Mouse (Mus musculus): ENCODE results near the gene Cog8. TPM values are rescaled to one million over a fixed set of nuclear protein-coding genes. Genes with fewer than 3 reads are reported as not detected.
A peak's percentile ranks its signal among the peaks of the same experiment; 100 is the strongest.
"Not testable (repeated sequence)": the region's sequence is repeated elsewhere in the genome, so short reads cannot be mapped to it uniquely, and the experiment has no call there.

Gene Cog8
- polyA plus RNA-seq, 1 experiment from 2014 or later: 24.8 TPM

DNA sequence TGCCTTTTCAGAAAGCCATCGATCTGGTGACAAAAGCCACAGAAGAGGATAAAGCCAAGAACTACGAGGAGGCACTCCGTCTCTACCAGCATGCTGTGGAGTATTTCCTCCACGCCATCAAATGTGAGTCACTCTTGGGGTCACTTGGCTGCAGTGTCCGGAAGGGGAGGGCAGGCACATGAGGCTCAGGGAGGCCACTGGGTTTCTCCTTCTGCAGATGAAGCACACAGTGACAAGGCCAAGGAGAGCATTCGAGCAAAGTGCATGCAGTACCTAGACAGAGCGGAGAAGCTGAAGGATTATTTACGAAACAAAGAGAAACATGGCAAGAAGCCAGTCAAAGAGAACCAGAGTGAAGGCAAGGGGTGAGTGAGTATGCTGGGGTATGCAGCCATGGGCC lies 19.9 kb downstream of the Cog8 start:
- H3K4me3 ChIP-seq: no peak overlapping the region
- no peak for ATAC-seq (ENCODE audit: extremely low read depth, insufficient number of reproducible peaks, low FRiP score, low TSS enrichment)
- H3K36me3 ChIP-seq: peaks cover 52% of the 10 kb centered on the region
- H3K9me3 ChIP-seq: no peaks in the 10 kb centered on the region
- H3K9ac ChIP-seq: no peak overlapping the region
- H3K27me3 ChIP-seq (replicated peaks): no peaks in the 10 kb centered on the region
- H3K27ac ChIP-seq (replicated peaks): no peak overlapping the region
- H3K4me2 ChIP-seq: no peak overlapping the region
- WGBS: 79% methylated on average over 8 of the region's 8 CpGs
- peaks cover 18% of the 10 kb centered on the region for H3K4me1 ChIP-seq

DNA sequence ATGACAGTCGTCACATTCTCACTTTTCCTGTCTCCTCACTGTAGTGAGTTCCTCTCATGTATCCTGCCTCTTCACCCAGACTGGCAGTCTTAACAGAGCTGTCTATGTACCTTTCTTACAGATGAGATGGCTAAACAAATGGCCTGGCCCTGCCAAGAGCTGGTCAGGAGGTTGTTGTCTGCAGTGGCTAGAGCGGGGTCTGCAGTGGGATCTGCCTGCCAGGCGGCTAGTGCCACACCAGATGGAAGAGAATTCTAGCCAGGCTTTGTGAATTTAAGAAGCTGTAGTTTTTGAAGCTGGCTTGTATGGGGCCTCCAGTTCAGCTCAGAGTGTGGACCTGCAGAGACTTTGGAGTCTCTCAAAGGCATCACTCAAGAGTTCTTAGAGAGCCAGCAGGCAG lies 20.8 kb downstream of the Cog8 start:
- 90% methylated on average over 3 of the region's 3 CpGs for WGBS
- no peak overlapping the region for H3K27ac ChIP-seq (replicated peaks)
- no peaks in the 10 kb centered on the region for H3K9me3 ChIP-seq
- H3K36me3 ChIP-seq: peaks cover 43% of the 10 kb centered on the region
- H3K4me3 ChIP-seq: no peak overlapping the region
- no peak overlapping the region for H3K9ac ChIP-seq
- no peak overlapping the region for H3K4me2 ChIP-seq
- H3K27me3 ChIP-seq (replicated peaks): no peaks in the 10 kb centered on the region
- ATAC-seq (ENCODE audit: extremely low read depth, insufficient number of reproducible peaks, low FRiP score, low TSS enrichment): no peak
- peaks cover 18% of the 10 kb centered on the region for H3K4me1 ChIP-seq

DNA sequence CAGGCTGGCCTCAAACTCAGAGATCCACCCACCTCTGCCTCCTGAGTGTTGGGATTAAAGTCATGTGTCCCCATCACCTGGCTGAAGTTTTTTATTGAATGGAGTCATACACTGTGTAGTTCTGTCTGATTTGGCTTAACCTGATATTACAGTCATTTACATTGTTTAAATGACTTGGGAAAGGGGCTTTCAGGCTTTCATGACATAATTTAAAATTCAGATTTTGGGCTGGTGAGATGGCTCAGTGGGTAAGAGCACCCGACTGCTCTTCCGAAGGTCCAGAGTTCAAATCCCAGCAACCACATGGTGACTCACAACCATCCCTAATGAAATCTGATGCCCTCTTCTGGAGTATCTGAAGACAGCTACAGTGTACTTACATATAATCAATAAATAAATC lies 22.9 kb downstream of the Cog8 start:
- peaks cover 21% of the 10 kb centered on the region for H3K4me1 ChIP-seq
- H3K9me3 ChIP-seq; H3K4me3 ChIP-seq; ATAC-seq (ENCODE audit: extremely low read depth, insufficient number of reproducible peaks, low FRiP score, low TSS enrichment); H3K4me2 ChIP-seq; H3K27ac ChIP-seq (replicated peaks); H3K9ac ChIP-seq; H3K27me3 ChIP-seq (replicated peaks): not testable (repeated sequence)
- 94% methylated on average over 2 of the region's 2 CpGs for WGBS
- H3K36me3 ChIP-seq: peaks cover 22% of the 10 kb centered on the region

DNA sequence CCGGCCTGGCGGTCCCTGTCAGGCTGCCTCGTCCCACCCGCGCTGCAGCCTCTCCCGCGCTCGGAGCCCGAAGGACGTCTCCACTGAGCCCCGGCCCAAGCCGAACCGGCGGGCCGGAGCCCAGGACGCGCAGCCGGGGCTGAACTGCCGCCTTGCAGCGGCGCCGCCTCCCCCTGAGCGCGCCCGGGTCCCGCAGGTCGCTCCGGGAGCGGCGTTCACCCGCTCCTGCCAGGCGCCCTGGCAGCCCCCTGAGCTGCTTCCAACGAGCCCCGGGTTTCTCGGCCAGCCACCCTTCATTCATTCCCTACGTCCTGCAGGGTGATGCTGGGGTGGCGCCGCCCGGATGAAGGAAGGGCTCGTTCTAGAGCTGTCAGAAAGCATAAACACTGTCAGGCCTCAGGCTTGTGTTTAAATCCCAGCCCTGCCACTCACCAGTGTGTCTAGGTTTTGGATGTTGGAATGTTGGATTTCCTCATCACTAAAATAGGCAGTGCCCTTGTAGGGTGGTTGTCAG lies 24.9 kb downstream of the Cog8 start:
- no peak for ATAC-seq (ENCODE audit: extremely low read depth, insufficient number of reproducible peaks, low FRiP score, low TSS enrichment)
- H3K36me3 ChIP-seq: peaks cover 10% of the 10 kb centered on the region
- no peaks in the 10 kb centered on the region for H3K27me3 ChIP-seq (replicated peaks)
- peak overlapping the region; percentile 98 for H3K9ac ChIP-seq
- no peaks in the 10 kb centered on the region for H3K9me3 ChIP-seq
- peak overlapping the region; percentile 97 for H3K4me3 ChIP-seq
- under 1% methylated on average over 40 of the region's 40 CpGs for WGBS
- peak overlapping the region; percentile 93 for H3K4me2 ChIP-seq
- peak overlapping the region; percentile 80 for H3K27ac ChIP-seq (replicated peaks)
- peaks cover 21% of the 10 kb centered on the region for H3K4me1 ChIP-seq

GRCm38 (mm10) chr8:107030650-107031576 lies 25.6 kb downstream of the Cog8 start, which contains the start of gene Vps4a:
Gene Vps4a (plus strand): TSS chr8:107031222.
- H3K9me3 ChIP-seq: no peaks in the 10 kb centered on the region

GRCm38 (mm10) chr8:107030058-107030457 lies 26.4 kb downstream of the Cog8 start:
- no peaks in the 10 kb centered on the region for H3K36me3 ChIP-seq
- no peak overlapping the region for H3K4me3 ChIP-seq
- 61% methylated on average over 5 of the region's 5 CpGs for WGBS
- no peaks in the 10 kb centered on the region for H3K9me3 ChIP-seq
- no peak overlapping the region for H3K27ac ChIP-seq (replicated peaks)
- H3K4me2 ChIP-seq: no peak overlapping the region
- ATAC-seq (ENCODE audit: extremely low read depth, insufficient number of reproducible peaks, low FRiP score, low TSS enrichment): no peak
- H3K9ac ChIP-seq: no peak overlapping the region
- peaks cover 21% of the 10 kb centered on the region for H3K4me1 ChIP-seq
- H3K27me3 ChIP-seq (replicated peaks): no peaks in the 10 kb centered on the region

More at GRCm38 (mm10) chr8:107030650-107031576, 25.6 kb downstream of the Cog8 start, which contains the start of gene Vps4a:
- Histone ChIP-seq H3K27ac (replicated peaks) (peak within 1 kb of the TSS; percentile 80), H3K36me3 (peaks cover 4% of the 10 kb centered on the region; the same call in 1 of the 2 replicates), H3K27me3 (replicated peaks) (no peaks in the 10 kb centered on the region), H3K4me2 (peak within 1 kb of the TSS; percentile 93), H3K9ac (peak within 1 kb of the TSS; percentile 98), H3K4me3 (peak within 1 kb of the TSS; percentile 97), H3K4me1 (peaks cover 21% of the 10 kb centered on the region)
- 4% methylated on average over 65 of the region's 66 CpGs for WGBS
- peak; percentile 90 for ATAC-seq (ENCODE audit: extremely low read depth, insufficient number of reproducible peaks, low FRiP score, low TSS enrichment)

DNA sequence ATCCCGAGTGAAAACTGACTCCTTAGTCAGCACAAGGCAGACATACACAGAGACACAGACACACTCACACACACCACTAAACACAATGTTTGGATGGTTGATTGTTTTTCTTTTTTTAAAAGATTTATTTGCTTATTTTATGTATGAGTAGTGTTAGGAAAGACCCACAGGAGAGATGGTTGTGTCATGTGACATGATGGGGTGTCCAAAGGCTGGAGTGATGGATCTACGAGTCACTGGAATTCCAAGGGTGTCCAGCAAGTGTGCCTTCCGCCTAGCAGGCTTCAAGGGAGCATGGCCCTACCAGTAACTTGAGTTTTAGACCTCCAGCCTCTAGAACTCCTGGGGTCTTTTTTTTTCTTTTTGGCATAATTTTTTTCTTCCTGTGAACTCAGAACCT lies 27.2 kb downstream of the Cog8 start:
- ATAC-seq (ENCODE audit: extremely low read depth, insufficient number of reproducible peaks, low FRiP score, low TSS enrichment): no peak
- Histone ChIP-seq H3K9ac (no peak overlapping the region), H3K4me2 (no peak overlapping the region), H3K36me3 (no peaks in the 10 kb centered on the region), H3K27ac (replicated peaks) (no peak overlapping the region), H3K4me1 (peaks cover 21% of the 10 kb centered on the region), H3K4me3 (no peak overlapping the region), H3K9me3 (no peaks in the 10 kb centered on the region), H3K27me3 (replicated peaks) (no peaks in the 10 kb centered on the region)
- 64% methylated on average over 3 of the region's 3 CpGs for WGBS

- Histone ChIP-seq H3K27ac (replicated peaks) (no peak overlapping the region), H3K4me2 (no peak overlapping the region), H3K4me1 (no peaks in the 10 kb centered on the region), H3K27me3 (replicated peaks) (no peaks in the 10 kb centered on the region), H3K36me3 (no peaks in the 10 kb centered on the region), H3K4me3 (no peak overlapping the region), H3K9ac (no peak overlapping the region), H3K9me3 (no peaks in the 10 kb centered on the region)
- whole genome bisulfite sequencing: 79% methylated on average over 8 of the region's 8 CpGs
- no peak for ATAC-seq (ENCODE audit: extremely low read depth, insufficient number of reproducible peaks, low FRiP score, low TSS enrichment)
These were observed 33.0 kb downstream of the Cog8 start for GRCm38 (mm10) chr8:107023479-107023878.

- WGBS: 77% methylated on average over 1 of the region's 1 CpGs
- Histone ChIP-seq H3K9me3 (no peaks in the 10 kb centered on the region), H3K27me3 (replicated peaks) (no peaks in the 10 kb centered on the region), H3K4me2 (no peak overlapping the region), H3K27ac (replicated peaks) (no peak overlapping the region), H3K36me3 (peaks cover 37% of the 10 kb centered on the region), H3K9ac (no peak overlapping the region), H3K4me1 (no peaks in the 10 kb centered on the region), H3K4me3 (no peak overlapping the region)
- no peak for ATAC-seq (ENCODE audit: extremely low read depth, insufficient number of reproducible peaks, low FRiP score, low TSS enrichment)
These were observed 41.6 kb downstream of the Cog8 start for GRCm38 (mm10) chr8:107014915-107015314.

DNA sequence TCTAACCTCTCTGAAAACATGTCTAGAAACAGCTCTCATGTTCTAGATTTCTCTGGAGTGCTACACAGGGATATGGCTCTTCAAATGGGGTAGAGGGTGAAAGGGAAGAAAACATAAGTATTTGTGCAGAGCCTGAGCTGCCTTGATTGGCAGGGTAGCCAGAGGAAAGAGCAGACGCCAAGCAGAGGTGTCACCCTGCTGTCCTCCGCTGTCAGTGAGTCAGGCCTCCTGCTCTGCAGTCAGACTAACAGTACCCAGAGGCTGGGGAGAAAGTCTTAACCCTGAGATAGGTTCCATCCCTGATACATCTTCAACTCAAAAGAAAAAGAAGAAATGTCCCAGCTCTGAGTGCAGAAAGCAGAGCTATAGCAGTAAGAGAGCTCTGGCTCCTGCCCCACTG lies 43.8 kb downstream of the Cog8 start:
- ATAC-seq (ENCODE audit: extremely low read depth, insufficient number of reproducible peaks, low FRiP score, low TSS enrichment): no peak
- Histone ChIP-seq H3K4me1 (no peaks in the 10 kb centered on the region), H3K27ac (replicated peaks) (no peak overlapping the region), H3K9me3 (no peaks in the 10 kb centered on the region), H3K36me3 (peaks cover 56% of the 10 kb centered on the region), H3K9ac (no peak overlapping the region), H3K27me3 (replicated peaks) (no peaks in the 10 kb centered on the region), H3K4me3 (no peak overlapping the region), H3K4me2 (no peak overlapping the region)
- WGBS: 64% methylated on average over 2 of the region's 2 CpGs

- WGBS: 72% methylated on average over 3 of the region's 3 CpGs
- Histone ChIP-seq H3K27me3 (replicated peaks) (no peaks in the 10 kb centered on the region), H3K4me1 (peaks cover 8% of the 10 kb centered on the region; the same call in 1 of the 2 replicates), H3K36me3 (peaks cover 73% of the 10 kb centered on the region), H3K27ac (replicated peaks) (no peak overlapping the region), H3K4me3 (no peak overlapping the region), H3K4me2 (no peak overlapping the region), H3K9ac (no peak overlapping the region), H3K9me3 (no peaks in the 10 kb centered on the region)
- ATAC-seq (ENCODE audit: extremely low read depth, insufficient number of reproducible peaks, low FRiP score, low TSS enrichment): no peak
These were observed 48.7 kb downstream of the Cog8 start for GRCm38 (mm10) chr8:107007795-107008194.
